Mouse (Mus musculus): ENCODE data around the gene Hemgn. TPM values are rescaled to one million over a fixed set of nuclear protein-coding genes. Genes with fewer than 3 reads are reported as not detected.

Gene Hemgn
- total RNA-seq, 2 experiments from 2014 or later, result not detected

DNA sequence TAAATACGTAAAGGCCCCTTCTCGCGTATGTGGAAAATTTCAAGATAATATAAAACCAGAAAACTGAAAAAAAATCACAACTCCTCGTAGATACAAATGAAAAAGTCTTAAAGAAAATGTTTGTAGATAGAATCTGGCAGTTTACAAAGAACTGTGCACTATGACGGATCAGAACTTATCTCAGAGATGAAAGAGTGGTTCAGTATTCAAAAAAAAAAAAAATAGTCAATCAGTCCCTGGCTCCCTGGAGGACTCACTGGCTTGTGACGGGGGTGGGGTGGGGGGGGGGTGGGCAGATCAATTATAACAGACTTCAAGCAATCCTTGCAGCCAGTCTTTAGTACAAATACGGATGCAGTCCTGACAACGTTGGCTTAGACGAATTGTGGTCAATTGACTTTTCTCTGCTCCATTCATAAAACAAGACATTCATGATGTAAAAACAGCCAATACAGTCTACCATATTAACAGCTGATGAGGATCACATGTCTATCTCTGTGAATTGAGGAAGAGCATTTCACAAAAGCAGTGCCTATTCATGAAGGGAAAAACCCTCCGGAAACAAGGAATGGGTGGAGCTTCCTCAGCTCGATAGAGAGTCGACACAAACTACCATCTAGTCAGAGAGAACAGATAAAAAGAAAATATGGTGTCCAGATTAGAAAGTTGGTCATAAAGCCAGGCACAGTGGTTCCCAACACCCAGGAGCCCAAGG, 53.6 kb downstream of the Hemgn start:
- DNase-seq (ENCODE audit: low spot score in 2 of 2), result no peak

DNA sequence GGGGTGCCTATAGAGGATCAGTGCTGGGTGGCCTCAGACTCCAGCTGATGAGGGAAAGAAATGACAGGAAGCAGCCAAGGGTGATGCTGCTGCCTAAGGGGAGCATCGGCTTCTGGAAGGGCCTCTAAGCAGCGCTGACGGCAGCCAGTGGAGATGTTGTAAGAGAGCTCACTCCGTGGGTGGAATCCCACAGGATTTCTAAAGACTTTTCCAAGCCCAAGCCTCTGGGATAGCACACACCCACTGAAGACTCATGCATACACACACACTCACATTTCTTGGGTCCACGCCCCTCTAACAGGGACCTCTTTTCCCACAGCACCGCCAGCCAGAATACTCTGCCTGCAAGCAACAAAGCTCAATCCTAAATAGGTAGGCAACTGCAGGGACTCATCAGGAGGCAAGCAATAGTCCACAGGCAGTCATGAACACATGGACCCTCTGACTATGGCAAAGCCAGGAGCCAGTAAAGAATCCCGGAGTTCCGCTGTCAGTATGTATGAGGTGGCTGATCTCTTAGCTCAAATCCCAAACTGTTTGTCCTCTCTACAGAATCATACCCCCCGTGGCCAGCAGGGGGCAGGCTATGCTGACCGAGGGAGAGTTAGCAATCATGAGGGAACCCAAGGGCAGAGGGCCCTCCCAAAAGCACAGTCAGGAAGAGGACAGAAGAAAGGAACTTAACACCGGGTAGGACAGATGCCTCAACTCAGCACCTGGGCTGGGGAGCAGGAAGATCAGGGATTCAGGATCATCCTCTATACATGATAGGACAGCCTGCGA, 56.8 kb downstream of the Hemgn start:
- peak; percentile 28 to 38 for DNase-seq (ENCODE audit: low spot score in 2 of 2)

- DNase-seq (ENCODE audit: low spot score in 2 of 2), result no peak
Observed at GRCm38 (mm10) chr4:46353045-46353444, 60.3 kb downstream of the Hemgn start.

DNA sequence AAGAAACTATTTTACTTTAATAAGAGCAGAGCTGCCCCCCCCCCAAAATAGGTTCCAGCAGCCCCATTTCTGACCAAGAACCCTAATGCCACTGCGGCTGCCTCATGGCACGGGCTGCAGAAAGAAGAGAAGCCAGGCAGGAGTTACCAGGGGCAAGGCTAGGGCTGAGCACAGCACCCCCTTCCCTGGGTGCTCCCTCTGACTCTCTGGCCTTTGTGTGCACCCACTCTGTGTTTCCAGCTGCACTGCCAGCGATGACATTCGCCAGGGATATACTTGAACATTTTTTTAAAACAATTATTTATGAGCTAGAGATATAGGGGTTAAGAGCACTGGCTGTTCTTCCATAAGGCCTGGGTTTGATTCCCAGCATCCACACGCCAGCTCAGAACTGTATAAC, 63.8 kb downstream of the Hemgn start:
- DNase-seq (ENCODE audit: low spot score in 2 of 2), result no peak

GRCm38 (mm10) chr4:46348897-46349296, 64.4 kb downstream of the Hemgn start:
- DNase-seq (ENCODE audit: low spot score in 2 of 2), result no peak

GRCm38 (mm10) chr4:46347580-46348515, 65.5 kb downstream of the Hemgn start:
- no peak for DNase-seq (ENCODE audit: low spot score in 2 of 2)

DNA sequence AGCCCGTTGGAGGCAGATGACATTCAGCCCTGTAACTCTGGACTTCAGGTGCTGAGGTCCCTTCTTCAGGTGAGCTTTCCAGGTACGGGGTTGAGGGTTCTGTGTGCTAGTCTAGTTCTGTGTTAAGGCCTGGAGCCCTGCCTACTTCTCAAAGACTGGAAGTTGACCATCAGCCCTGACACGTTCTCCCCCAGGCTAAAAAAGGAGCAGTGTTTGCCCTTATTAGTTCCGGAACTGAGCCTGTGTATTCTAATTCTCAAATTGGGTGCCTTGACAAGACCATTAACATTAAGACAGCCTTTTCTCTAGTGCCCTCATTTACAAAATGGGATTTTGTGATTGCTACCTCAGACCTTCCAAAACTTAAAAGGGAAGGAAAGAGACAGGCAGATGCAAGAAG, 66.2 kb downstream of the Hemgn start:
- DNase-seq (ENCODE audit: low spot score in 2 of 2), result no peak

DNA sequence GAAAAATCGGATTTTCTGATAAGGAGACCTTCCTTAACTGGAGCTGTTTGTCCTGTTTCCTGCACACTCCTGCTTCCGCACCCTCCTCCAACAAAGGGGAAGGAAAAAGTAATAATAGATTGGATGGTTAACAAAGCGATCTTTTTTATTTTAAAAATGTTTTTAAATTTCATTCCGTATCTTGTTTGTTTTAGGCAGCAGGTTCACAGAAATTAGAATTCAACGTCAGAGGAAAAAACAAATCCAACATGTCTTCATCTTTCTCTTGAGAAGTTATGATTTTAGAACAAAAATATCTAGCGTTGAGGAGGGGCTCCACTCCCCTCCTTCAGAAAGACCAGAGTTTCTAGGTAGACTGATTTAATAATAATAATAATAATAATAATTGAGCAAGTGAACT, 67.1 kb downstream of the Hemgn start:
- no peak for DNase-seq (ENCODE audit: low spot score in 2 of 2)

DNA sequence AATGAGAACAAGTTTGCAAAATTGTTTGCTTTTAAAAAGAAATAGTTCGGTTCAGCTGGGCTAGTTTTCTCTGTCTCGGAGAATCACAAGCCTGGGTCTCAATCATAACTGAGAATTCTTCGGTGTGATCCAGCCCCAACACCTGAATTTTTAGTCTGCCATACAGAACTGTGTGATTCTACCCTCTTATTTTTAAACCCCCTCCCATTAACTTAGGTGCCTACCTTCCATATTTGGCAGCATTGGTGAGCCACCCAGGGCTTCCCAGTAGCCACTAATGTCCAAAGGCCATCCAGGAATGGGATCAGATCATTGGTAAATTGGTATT, 67.6 kb downstream of the Hemgn start:
- DNase-seq (ENCODE audit: low spot score in 2 of 2), result no peak

GRCm38 (mm10) chr4:46345056-46345772, 68.1 kb downstream of the Hemgn start:
- DNase-seq (ENCODE audit: low spot score in 2 of 2), result no peak

DNA sequence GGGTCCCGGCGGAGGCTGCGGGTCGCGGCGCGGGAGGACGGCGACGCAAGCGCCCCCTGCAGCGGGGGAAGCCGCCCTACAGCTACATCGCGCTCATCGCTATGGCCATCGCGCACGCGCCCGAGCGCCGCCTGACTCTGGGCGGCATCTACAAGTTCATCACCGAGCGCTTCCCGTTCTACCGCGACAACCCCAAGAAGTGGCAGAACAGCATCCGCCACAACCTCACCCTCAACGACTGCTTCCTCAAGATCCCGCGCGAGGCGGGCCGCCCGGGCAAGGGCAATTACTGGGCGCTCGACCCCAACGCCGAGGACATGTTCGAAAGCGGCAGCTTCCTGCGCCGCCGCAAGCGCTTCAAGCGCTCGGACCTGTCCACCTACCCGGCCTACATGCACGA, 69.0 kb downstream of the Hemgn start:
- no peak for DNase-seq (ENCODE audit: low spot score in 2 of 2)

Other genes starting within 250 kb of the Hemgn start
- 10 to 100 TPM; 15.5 to 17.6 TPM for gene Xpa, start 217.2 kb downstream of the Hemgn start, total RNA-seq (2021)
- gene Foxe1, start 69.9 kb downstream of the Hemgn start, total RNA-seq (2021), result not detected
- 1 to 10 TPM; 3.3 to 4.2 TPM for gene Trmo, start 24.1 kb downstream of the Hemgn start, total RNA-seq (2021)
- gene Anp32b, start 37.4 kb upstream of the Hemgn start, total RNA-seq (2021), result 10 to 100 TPM; 47.2 to 52.9 TPM
- 10 to 100 TPM; 24.0 to 24.6 TPM for gene Nans, start 75.7 kb upstream of the Hemgn start, total RNA-seq (2021)
- gene Trim14, start 122.6 kb upstream of the Hemgn start, total RNA-seq (2021), result 1 to 10 TPM in 1 of 2 experiments, under 1 TPM in 1; 0.69 to 1.5 TPM
- gene Coro2a, start 188.7 kb upstream of the Hemgn start, total RNA-seq (2021), result 10 to 100 TPM; 27.9 to 30.5 TPM
- gene Tbc1d2, start 236.7 kb upstream of the Hemgn start, total RNA-seq (2021), result 1 to 10 TPM; 2.8 to 4.1 TPM

Measured in layer of hippocampus, postnatal 14 days (tissue).